Mouse (Mus musculus): Measurements from ENCODE around the gene Tcl1.
"Not testable (repeated sequence)": the region's sequence is repeated elsewhere in the genome, so short reads cannot be mapped to it uniquely, and the experiment has no call there.

Tcl1 gene

GRCm38 (mm10) chr12:105222601-105223319 is at the start of gene Tcl1:
Gene Tcl1, minus strand, starts transcription at chr12:105222793.
- no peak for DNase-seq (ENCODE audit: low spot score)

DNA sequence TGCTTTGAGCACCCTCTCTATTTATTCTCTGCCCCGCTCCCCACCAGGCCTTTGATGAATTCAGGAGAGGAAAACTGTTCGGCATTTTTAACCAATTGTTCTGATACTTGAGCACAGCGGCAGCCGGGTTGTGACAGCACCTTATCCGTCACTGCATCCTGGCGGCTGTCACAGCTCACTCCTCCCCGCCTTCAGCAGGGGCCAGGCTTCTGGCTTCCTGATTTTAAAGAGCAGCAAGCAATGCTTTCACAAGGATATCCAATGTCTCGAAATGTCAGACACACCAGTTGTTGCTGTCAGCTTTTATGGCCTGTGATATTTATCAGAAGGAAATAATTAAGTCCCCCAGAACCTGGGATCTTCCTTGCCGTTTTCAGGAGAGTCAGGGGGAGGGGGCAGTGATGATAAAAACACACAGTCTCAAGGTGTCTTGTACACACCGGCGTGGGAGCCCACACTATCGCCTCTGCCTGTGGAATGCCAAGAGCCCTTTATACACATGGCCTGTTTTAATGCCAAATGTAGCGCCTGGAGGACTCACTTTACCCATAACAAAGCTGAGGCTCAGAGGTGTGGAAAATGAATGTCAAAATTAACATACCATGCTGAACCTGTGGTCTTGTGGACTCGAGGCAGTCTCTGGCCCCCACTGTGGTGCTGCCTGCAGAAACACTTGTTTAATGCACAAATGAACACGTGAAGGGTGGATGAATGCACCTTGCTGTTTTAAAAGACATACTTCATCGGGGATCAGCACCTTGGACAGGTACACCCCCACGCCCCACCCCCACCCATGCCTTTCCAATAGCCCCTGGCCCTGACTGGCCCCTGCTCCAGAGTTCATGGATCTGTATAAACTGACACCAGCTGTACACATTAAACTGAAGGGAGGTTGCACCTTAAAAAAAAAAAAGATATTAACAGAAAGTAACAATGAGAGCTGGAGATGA is 48.7 kb upstream of the Tcl1 start:
- DNase-seq (ENCODE audit: low spot score), result no peak

DNA sequence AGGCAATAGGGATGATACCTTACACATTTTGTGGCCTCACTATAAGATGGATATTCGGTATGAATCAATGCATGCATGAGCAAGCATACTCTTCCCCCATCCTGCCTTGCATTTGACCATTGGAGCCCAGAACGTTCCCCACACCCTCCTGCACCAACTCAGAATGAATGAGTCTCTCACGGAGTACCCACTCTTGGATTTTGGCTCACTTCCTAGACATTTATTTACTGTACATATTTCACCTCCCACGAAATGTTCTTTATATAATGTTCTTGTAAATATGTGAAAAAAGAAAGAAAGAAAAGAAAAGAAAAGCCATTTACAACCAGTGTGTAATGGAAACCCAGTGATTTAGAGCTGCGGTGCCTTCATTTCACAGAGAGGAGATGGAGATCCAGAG is 44.5 kb upstream of the Tcl1 start:
- no peak for DNase-seq (ENCODE audit: low spot score)

GRCm38 (mm10) chr12:105266096-105266495 is 43.5 kb upstream of the Tcl1 start:
- DNase-seq (ENCODE audit: low spot score), result no peak

- DNase-seq (ENCODE audit: low spot score), result no peak
Measured at GRCm38 (mm10) chr12:105259221-105259620, 36.6 kb upstream of the Tcl1 start.

DNA sequence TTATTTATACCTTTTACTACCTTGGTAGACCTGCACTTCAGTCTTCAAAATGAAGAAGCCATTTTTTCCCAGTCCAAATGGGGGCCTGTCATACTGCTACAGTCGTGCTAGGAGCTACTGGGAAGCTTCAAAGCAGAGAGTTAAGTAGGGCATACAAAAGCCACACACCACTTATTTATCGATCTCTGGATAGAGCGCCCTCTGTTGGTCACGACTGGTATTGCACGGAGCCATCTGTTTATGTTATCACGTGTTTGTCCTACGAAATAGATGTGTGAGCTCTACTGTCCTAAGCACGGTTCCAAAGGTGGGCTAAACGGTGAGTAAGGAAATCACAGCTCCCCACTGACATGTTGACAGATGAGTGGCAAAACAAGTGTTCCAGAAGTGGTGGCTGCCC is 36.2 kb upstream of the Tcl1 start:
- DNase-seq (ENCODE audit: low spot score), result no peak

DNA sequence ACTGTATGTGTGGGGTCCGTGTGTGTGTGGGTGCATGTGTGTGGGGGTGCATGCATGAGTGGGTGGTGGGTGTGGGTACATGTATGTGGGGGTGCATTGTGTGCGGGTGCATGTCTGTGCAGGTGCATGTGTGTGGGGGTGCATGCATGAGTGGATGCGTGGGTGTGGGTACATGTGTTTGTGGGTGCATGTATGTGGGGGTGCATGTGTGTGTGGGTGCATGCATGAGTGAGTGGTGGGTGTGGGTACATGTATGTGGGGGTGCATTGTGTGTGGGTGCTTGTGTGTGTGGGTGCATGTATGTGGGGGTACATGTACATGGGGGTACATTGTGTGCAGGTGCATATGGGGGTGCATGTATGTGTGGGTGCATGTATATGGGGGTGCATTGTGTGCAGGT is 31.2 kb upstream of the Tcl1 start:
- no peak for DNase-seq (ENCODE audit: low spot score)

DNA sequence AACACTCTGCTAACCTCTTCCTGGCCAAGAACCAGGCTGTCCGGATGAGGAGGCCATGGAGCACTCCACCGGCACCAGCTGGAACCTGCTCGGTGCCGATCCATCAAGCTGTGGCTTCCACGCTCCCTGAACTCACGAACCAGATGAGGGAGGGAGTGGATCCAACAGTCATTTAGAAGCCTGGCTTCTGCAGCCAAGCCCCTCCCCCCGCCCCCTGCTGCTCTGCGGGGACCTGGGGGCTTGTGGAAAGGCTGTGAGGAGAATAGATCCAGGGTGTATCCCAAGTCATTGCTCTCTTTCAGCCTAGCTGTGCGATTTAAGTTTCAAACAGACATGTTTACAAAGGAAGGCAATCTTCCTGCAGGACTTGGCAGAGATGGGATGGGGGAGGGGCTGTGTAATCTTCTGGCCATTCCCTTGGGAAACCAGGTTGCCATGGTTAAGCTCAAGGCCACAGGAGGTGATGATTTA is 26.2 kb upstream of the Tcl1 start:
- DNase-seq (ENCODE audit: low spot score), result no peak

DNA sequence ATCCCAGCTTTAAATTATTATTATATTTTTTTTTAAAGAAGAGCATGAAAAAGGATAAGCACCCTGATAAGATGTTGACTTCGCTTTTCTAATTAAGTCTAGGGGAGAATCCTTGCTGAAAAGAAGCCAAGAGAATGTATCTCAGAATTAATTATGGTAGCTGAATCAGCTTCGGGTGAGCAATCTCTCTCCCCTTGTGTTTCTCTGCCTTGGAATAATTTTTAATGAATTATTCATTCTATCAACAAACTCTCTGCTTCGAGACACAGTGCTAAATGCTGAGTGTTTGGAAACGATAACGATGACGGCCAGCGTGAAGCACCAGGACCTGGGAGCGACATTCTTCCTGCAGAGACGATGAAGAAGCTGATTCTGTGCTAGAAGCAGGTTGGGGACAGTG is 16.5 kb upstream of the Tcl1 start:
- no peak for DNase-seq (ENCODE audit: low spot score)

- no peak for DNase-seq (ENCODE audit: low spot score)
Measured at GRCm38 (mm10) chr12:105235091-105235490, 12.5 kb upstream of the Tcl1 start.

GRCm38 (mm10) chr12:105234362-105234761 is 11.8 kb upstream of the Tcl1 start:
- DNase-seq (ENCODE audit: low spot score), result no peak

DNA sequence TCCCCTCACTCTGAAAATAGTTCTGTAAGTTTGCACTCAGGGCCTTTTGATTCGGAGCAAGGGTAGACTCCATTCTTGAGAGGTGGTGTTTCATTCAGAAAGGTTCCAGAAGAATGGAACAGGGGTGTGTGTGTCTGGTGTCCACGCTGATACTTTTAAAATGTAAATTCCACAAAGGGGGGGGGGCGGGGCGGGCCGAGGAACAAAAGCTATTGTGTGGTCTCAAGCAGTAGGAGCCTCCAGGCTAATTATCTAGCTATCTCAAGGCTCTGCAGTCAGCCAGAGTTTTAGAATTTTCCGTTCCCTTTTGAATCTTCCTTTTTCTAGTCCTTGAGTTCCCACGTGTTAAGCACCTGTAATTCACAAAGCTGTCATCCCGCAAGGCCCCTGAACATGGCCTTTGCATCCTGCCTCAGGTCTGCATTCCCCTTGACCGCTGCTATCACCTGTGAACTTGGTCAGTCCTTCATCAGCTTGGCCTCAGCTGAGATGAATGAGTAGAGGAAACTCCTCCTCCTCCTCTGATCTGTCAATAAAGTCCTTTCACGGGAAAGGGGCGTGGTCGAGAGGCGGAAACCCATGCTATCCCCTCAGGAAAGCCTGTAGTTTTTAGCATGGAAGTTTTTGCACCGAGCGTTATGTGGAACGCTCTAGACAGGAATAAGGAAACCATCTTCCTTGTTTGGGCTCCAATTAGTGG is 2.2 kb upstream of the Tcl1 start:
- no peak for DNase-seq (ENCODE audit: low spot score)

DNA sequence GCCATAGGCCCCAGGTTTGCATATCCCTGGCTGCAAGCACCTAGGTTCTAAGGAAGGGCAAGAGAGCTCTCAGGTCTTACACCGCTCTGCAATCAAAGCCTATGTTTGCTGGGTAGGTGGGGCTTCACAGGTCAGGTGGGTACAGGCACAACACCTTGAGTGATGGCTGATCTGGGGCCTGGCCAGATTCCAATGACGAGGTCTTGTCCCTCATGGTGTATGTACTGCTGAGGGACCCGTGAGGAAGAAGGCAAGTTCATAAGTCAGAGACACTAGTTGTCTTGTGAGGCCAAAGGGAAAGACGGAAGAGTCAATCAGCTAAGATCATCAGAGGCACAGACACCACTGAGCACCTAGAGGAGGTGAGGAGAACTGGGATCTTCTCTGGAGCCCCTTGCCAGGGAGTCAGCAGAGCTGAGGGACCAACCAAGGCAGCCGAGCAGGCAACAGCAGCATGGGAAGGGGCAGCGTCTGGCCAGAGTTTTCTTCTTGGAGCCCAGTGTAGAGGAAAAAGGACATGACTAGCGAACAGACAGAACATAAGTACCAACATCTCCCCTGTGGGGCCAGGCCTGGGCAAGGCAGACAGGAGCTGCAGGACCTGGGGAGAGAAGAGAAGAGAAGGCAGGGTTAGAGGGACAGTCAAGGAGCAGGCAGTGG is 5.4 kb downstream of the Tcl1 start:
- DNase-seq (ENCODE audit: low spot score), result no peak

DNA sequence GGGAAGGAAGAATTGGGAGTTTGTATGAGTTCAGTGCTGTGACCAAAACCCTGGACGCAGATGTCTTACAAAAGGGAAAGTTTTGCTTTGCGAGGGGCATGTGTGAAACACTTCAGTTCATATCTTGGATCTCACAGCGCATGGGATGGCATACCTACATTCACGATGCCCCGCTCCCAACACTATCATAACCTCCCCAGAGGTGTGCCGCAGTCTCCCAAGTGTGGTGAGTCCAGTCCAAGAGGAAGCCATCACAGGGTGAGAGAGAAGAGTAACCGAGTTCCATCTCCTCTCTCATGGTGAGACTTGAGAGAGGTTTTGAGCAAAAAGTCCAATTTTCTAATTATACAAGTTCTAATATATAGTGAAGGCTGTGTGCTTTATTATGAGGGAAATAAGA is 13.4 kb downstream of the Tcl1 start:
- DNase-seq (ENCODE audit: low spot score), result no peak

- DNase-seq (ENCODE audit: low spot score), result no peak
Measured at GRCm38 (mm10) chr12:105208441-105208840, 14.2 kb downstream of the Tcl1 start.

DNA sequence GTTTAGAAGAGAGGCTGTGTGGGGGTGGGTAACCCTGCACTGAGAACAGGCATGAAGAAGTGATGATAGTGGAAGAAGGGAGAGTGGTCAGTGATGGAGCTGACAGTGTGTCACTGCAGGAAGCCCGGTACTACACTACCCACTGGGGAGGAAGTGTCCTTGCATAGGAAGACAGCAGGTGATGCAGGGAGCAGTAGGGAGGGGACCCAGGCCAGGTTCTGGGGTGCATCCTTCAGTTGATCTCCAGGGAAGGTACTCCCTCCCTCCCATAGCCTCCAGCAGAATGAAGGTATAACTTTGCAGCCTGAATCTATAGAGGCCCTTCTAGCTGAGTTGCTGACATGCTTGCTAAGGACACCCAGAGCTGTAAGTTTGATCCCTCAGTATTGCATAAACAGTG is 15.5 kb downstream of the Tcl1 start:
- no peak for DNase-seq (ENCODE audit: low spot score)

DNA sequence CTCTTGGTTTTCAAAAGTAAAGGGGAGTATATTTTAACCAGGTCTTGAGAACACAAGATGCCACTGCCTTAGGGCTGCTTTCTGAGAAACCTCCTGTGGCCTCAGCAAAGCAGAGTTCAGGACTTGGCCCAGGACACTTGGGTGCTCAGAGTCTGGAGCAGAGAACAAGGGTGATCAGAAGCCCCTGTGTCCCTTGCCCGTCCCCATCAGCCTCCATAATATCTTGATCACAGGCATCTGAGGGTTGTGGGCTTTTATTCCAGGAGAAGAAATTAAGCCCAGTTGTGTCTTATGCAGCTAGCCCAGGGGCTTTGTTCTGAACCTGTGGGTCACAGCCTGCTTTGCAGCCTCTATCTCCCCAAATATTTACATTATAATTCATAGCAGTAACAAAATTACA is 20.9 kb downstream of the Tcl1 start, which contains the start of gene Tcl1b4:
Gene Tcl1b4 (plus strand): TSS at position 301 of the 400 bp plus-strand sequence.
- DNase-seq (ENCODE audit: low spot score), result not testable (repeated sequence)

GRCm38 (mm10) chr12:105199684-105200497 is 22.7 kb downstream of the Tcl1 start:
- not testable (repeated sequence) for DNase-seq (ENCODE audit: low spot score)

DNA sequence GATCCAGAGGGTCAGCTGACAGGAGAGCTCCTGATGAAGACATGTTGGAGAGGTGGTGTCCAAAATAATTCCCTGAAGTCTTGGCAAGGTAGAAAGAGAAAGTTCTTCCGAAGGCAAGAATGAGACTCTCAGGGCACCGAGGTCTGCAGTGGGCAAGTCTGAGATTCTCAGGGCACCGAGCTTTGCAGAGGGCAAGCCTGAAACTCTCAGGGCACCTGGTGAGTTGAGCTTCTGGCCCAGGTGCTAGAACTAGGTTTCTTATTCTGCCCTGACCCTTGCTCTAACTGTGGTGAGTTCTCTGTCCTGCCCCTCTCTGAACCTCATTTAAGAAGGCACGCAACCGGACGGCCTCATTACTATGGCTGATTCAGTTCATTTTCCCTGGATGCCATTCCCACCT is 31.9 kb downstream of the Tcl1 start, which contains the start of gene Tcl1b3:
Gene Tcl1b3 (plus strand): TSS at position 301 of the 400 bp plus-strand sequence.
- DNase-seq (ENCODE audit: low spot score), result not testable (repeated sequence)

GRCm38 (mm10) chr12:105188980-105189379 is 33.6 kb downstream of the Tcl1 start:
- not testable (repeated sequence) for DNase-seq (ENCODE audit: low spot score)
